Mouse (Mus musculus) frontal cortex, postnatal 14 days (tissue): Measurements from ENCODE around the gene Slc35f2.
A peak's percentile ranks its signal among the peaks of the same experiment; 100 is the strongest.

Experiments
- DNase-seq, 2 experiments: peaks; one replicate each; pipeline ENCODE4 v3.0.0; 2022; ENCODE audit warnings: low spot score in 2 of 2

Gene Slc35f2

DNA sequence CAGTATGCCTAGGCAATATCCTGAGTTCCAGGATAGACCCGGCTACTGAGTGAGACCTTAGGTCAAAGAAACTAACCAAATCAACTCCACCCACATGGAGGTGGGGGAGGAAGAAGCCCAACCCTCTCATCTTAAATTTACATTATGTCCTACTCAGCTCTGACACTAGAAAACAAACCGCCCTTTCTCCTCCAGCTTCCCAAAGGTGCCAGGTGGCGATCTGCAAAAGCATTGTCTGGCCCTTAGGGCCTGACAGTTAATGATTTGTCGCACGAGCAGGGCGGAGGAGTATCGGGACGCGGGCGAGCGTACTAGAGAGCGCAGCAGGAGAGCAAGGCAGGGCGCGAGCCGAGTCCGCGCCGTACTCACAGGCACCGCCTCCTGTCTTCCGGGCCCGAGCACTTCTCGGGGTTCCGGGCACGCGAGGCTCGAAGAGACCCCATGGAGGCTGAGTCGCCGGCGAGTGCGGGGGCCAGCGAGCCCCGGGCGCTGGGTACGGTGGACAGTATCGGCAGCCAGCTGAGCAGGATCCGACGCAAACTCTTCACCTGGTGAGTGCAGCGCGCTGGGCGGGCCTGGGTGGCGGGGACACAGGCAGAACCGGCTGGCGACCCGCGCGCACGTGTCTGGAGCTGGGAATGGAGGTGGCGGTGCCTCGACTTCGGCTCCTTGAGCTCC, at the start of gene Slc35f2:
Gene Slc35f2, plus strand, starts transcription at position 195 of the 678 bp plus-strand sequence.
- DNase-seq: peak; percentile 13 to 20

DNA sequence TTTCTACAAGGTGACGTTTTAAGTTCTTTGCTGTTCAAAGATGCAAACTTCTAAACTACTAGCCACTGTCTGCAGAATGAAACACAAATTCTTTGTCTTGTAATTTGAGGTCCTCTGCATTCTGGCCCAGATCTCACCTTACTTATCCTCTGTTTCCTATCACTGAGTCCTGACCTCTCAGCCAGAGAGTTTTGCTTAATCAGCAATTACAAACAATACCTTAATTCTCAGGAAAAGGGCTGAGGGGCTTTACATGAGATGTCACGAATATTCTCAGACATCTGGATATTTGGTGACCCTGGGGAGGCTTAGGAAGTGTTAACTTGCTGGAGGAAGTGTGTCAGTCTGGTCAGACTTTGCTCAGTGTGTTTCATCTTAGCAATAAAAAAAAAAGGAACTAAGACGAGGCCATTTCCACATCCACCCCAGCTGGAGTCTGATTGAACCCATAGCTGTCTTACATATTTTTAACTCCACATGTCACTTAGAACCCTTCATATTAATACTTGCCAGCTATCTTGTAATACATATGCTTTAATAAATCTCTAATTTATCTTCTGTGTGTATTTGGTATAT, 30.4 kb upstream of the Slc35f2 start:
- no peak for DNase-seq

DNA sequence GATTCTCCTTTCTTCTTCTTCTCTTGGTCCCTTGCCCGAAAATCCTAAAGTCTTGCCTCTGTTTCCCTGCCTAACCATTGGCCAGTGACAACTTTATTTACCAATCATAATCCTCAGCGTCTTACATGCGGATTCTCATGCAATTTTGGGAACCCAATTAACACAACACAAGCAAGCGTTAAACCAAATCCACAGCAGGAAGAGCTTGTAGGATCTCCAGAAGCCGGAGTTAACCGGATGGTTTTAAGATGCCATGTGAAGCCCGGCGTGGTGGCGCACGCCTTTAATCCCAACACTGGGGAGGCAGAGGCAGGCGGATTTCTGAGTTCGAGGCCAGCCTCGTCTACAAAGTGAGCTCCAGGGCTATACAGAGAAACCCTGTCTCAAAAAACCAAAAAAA, 20.9 kb upstream of the Slc35f2 start:
- DNase-seq: no peak

DNA sequence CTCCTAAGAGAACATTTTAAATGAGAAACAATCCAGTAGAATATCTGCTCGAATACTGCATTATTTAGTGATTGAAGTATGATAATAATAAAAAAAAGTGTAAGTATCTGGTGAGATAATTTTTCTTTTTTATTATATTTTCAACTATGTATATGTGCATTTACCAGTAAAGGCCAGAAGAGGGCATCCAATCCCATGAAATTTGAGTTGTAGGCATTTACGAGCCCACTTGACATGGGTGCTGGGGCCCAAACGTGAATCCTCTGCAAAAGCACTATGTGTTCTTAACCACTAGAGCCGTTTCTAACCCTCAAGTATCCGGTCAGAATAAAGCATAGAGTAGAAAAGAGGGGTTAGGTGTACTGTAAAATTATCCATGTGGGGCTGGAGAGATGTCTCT, 20.4 kb upstream of the Slc35f2 start:
- no peak for DNase-seq

DNA sequence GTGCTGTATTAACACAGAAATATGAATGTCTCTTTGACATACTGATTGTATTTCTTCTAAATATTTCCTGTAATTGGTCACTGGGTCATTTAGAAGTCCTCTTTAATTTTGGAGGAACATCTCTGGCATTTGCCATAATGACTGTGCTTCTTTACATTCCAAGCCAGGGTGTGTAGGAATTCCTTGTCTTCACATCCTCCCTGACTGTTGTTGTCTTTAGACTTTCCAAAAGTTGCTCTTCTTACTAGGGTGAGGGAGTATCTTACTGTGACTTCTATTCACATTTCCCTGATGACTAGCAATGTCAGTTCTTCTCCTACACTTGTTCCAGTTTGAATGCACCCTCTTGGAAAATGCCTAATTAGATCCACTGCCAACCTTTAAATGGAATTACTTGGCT, 16.5 kb upstream of the Slc35f2 start:
- no peak for DNase-seq

DNA sequence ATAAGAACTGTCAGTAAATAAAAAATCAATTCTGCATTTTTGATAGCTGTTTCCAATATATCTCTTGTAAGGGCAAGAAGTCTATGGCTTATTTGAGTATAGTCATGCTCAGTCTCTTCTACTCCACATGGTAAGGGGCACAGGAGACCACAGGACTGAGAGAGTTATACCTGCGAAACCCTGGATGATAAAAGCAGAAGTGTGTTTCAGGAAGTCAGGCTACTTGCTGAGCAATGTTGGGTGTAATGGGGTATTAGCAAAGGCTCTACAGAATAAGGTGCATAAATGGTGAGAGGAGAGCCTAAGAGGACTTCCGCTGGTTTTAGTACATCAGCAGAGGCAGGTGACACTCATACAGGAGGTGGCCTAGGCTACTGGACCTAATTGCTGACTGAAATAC, 13.2 kb upstream of the Slc35f2 start:
- DNase-seq: no peak

DNA sequence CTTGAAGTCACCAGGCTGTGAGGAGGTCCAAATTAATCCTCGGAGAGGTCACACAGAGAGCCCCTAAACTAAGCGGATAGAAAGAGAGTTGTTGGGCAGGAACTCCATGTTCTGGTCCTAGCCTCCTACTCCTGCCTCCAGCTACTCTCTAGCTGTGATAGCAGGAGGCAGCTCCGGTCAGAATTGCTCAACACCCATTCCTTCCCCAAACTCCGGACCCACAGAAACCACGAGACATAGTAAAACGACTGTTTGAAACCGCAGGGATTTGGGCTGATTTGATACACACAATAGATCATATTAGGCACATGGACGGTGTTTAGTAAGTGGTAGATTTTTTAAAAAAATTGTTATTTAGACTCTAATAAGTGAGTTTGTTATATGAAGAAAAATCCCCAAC, 6.6 kb upstream of the Slc35f2 start:
- no peak for DNase-seq

DNA sequence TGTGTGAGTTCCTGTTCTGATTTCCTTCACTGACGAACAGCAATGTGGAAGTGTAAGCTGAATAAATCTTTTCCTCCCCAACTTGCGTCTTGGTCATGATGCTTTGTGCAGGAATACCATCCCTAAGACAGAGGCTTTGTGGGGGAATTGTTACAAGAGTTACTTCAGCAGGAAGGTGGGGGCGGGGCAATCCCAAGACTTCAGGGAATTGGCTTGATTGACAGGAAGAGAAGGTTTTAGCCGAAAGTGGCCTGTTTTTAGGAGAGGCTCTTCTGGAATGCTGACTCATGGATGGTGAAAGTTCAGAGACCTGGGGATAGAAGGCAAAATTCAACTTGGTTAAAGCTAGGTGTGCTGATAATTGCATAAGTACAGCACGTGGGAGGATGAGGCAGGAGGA, 2.9 kb upstream of the Slc35f2 start:
- DNase-seq: no peak

DNA sequence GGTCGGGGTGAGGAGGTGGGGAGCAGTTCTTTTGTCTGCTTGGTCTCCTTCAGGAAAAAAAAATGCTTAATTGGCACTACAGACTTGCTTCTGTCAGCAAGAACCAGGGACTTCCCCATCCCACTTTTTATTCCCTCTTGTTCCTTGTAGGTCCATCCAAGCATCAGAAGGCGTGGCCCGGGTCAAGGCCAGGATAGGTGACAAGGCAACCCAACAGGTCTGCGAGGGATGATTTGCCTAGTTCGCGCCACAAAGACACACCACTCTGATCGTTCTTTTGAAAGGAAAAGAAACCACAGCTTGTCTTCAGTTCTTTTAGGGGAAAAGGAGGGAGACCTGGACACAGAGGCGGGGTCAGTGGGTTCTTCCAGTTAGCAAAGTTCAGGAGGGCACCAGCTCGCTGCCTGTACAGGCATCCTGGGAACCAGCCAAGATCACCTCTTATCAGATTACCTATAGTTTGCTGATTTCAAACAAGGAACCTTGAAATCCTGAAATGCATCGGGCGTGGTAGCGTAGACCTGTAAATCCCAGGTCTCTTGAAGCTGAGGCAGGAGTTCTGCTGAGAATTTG, 481 bp upstream of the Slc35f2 start:
- no peak for DNase-seq

DNA sequence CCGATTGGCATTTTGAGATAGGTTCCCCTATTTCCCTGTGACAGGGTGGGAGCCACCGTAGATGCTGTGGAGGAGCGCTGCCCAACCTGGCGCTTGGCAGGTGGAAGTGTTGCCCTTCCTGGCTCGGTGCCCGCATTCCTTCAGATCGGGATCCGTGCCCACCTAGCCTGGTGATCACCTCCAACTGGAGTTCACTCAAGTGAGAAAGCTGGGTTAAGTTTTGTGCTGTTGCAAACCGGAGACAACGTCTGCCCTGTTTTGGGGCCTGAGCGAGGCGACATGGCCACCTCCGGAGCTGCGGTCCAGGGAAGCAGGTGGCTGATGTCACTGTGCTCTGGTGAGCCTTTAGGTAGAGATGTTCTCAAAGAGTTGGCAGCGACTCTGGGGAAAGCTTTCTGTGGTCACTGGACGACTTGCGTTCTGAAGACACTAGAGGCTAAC, 803 bp downstream of the Slc35f2 start:
- no peak for DNase-seq

DNA sequence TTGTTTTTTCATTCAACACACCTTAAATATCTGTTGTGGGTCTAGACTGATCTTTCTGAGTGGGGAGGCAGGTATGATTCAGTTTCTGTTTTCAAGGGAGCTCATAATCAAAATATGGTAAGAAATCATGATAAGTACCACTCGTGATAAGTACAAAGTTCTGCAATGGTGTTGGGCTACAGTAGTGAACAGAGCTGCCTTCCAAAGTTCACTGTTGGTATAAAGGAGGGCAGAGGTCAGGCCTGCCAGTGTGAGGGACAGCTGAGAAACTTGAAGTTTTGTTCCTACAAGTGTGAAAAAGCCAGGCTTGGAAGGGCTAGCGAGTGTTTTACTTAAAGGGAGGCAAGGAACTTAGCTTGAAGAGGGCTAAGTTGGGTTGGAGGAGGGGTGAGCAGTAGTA, 4.2 kb downstream of the Slc35f2 start:
- DNase-seq: no peak

DNA sequence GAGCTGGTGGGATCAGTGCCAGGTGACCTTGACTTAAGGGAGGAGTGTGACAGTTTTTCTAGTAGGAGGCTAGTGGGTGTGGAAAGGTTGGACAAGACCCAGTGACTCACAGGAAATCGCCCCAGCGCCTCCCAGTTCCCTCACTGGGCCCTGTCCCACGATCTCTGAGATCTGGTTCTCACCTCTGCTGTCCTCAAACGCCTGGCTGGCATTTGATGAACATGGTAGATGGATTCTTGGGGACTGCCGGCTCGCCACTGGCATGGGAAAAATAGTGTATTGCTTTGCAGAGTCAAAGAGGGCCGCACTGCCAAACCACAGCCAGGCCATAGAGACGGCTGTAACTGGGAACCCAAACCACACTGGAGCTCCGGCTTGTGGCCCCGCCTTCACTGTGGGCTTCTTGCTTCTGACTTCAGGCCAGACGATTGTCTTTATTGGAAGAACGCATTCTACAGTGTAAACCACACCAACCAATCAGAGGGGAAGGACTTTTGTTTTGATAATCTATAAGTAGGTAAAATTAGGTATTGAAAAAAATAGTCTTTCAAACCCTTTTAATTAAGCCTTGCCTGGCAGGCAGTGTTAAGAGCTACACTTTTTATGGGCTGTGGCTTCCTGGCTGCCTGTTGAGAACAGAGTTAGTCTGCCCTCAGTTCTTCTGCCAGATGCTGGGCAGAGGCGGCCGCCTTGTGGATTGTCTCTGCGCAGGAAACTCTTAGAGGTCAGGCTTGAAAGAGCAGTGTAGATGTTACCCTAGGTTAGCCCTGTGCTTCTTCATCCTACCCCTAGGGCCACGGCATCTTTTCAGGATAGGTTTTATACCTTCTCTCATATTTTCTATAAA, 15.4 kb downstream of the Slc35f2 start:
- no peak for DNase-seq

DNA sequence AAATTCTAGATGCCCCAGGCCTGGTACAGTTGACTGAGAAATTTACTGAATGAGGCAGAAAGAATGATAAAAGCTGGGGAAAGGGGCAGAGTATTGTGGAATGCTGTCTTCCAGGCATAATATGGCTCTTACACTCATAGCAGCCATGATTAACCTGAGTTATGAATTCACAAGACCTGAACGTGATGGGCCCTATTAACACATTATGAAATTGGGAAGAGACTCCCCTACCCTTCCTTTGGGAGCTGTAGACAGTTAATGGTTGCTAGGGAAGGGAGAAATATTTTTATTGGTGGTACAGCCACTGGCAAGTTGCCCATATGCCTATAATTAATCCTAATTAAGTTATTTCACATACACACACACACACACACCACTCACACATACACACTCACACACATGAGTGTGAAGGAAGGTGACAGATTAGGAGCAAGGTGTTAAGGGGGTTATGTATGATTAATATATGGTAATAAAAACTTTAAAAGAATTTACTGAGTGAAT, 22.5 kb downstream of the Slc35f2 start:
- no peak for DNase-seq

DNA sequence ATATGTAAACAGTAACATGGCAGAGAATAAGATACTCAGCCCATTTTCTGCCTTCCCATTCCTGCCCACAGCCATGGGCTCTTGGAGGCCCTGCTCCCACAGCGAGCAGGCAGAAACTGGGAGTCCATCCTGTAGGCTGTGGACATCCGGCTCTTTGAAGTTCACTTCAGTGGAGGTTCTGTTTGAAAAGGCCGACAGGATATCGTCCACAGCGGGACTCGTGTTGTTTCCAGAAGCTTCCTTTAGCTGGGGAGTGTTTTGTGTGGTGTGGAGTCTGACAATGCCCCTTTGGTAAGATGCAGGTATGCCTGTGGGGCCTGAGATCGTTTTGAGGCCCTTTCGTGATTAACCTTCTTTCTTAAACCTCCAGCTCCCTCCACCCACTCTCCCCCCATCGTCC, 23.2 kb downstream of the Slc35f2 start:
- DNase-seq: no peak

DNA sequence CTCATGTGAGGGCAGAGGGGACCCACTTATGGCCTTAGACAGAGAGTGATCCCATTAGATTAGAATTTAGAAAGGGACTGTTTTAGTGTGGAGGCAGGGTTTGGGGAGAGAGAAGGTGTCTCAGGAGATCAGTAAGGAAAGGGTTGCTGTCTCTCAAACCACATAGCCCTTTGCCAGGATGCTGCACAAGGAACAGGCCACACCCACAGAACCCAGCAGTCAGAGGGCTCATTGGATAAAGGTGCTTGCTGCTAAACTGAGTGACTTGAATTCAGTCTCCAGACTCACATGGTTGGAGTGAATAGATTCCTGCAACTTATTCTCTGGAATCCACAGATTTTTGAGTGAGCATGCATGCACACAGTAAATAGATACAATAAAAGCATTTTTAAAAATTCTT, 24.0 kb downstream of the Slc35f2 start:
- no peak for DNase-seq

DNA sequence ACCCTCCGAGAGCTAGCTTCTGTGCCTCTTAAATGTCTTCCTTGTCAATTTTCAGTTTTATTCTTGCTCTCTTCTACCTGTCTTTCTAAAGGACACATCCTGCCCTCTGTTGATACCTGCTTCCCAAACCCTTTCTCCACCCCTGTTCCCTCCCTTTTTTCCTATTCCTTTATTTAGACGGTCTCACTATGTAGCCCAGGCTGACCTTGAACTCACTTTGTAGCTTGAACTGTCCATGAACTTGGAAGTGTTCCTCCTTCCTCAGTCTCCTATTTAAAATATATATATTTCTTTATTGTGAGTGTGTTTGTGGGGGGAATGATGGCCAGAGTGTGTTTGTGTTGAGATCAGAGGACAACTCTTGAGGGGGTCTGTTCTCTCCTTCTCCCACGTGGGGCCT, 25.0 kb downstream of the Slc35f2 start:
- no peak for DNase-seq

DNA sequence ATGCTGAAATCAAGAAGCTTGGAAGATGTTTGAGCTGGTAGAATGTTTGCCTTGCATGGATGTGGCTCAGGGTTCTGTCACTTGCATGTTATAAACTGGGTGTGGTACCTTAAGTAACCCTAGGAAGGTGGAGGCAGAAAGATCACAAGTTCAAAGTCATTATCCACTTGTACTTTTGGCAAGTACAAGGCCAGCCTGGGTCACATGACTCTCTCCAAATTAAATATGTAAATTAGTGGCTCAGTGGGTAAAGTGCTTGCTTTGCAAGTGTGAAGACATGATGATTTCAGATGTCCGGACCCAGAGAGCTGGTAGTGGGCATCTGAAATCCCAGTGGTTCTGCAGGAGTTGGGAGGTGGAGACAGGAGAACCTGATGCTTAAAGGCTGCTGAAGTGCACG, 25.8 kb downstream of the Slc35f2 start:
- DNase-seq: no peak

DNA sequence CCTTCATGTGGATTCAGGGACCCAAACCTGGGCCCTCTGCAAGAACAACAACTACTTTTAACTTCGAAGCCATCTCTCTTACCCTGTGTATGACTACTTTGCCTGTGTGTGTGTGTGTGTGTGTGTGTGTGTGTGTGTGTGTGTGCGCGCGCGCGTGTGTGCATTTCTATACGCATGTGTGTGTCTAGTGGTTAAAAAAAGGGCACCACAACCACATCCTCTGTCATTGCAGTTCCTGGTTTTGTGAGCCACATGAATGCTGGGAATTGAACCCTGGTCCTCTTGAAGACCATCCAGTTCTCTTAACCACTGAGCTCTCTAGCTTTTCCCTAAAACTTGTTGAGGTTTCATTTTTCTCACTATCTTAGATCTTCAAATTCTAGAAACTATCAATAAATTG, 31.6 kb downstream of the Slc35f2 start:
- DNase-seq: no peak

DNA sequence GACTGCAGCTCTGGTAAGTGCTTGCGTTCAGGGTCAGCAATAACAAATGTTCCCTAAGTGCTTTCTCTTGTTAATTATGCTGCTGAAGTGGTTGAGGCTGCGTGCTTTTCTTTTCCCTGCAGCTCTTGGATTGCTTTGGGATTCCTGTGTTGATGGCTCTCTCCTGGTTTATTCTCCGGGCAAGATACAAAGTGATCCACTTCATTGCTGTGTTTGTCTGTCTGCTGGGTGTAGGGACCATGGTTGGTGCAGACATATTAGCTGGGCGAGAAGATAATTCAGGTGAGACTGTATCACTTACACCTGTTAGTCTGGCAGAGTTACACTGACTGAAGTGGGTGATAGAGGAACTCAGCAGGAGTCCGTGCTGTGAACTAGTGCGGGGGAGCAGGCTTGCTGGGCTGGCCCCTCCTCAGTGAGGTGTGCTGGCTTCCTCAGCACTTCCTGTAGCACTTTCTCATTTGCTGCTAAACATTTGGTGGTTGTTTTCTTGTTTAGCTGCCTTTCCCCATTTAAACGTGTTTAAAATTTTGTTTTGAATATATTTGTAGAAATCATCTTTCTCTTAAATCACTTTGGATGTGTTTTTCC, 35.3 kb downstream of the Slc35f2 start:
- DNase-seq: no peak

DNA sequence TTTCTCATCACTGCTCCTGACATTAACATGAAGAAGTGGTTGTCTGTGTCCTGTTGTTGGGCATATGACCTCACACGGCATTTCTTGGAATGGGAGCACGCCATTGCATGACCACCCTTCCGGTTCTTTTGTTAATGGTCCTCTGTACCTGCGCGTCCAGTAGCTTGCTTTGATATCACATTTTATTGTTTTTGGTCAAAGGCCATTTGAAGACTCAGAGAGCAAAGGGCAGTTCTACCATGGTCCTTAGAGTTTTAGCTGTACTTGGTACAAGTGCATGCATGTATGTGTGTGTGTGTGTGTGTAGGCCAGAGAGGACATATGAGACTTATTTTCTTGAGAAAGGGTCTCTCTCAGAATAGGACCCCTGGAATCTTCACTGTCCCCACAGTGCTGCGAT, 42.1 kb downstream of the Slc35f2 start:
- no peak for DNase-seq

DNA sequence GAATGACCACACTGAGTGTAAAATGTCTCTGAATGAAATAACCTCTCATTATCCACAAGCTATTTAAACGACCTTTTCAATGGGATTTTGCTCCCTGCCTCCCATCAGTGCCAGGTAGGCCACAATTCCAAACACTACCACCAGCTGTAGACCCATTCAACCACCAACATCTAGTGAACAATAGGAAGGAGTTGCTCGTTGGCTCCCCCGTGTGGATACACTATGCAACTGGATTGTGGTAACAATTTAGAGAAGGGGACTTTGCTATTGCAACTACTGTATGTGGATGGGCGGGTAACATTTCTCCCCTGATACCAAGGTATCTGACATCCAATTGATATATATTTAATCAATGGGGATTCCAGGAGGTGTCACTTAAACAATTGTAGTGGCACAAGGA, 47.4 kb downstream of the Slc35f2 start:
- peak in 1 of 2 experiments; percentile 44 for DNase-seq

DNA sequence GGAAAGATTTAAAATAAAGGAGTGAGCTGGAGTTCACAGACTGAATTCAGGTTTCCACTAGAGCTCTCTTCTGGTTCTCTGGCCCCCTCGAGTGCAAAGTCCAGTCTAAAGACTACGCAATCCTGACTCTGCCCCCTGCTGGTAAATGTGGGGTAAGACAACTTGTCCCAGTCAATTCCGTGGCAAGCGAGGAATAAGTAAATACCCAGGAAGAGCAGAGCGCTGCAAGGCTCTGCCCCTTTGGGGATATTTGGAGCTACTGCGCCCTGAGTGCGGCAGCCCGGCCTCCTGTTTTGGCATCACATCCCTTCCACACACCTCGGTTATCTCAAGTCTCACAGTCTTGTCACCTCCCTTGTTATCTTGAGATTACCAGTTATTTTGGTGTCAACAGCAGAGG, 54.0 kb downstream of the Slc35f2 start:
- no peak for DNase-seq
